Comparison of ENCODE assay signal across 17 mouse cellular contexts in genomic region chr11:86519751-86520150, GRCm38 (mm10).
"Had no signal": no experiment of that assay in that cellular context is flagged by ENCODE, and none has a peak within 500 bp of the region (broad histone marks: within the 10 kb centered on the region; RNA-seq: fewer than 3 reads in every experiment).

No protein-coding gene starts in this region.

- H3K27me3 ChIP-seq: neural tube, embryonic 12.5 days; neural tube, embryonic 13.5 days; neural tube, embryonic 15.5 days; stomach, embryonic 15.5 days had no signal

- H3K4me2 ChIP-seq: neural tube, embryonic 12.5 days; neural tube, embryonic 13.5 days; neural tube, embryonic 15.5 days; stomach, embryonic 15.5 days had no signal

- H3K4me1 ChIP-seq: neural tube, embryonic 12.5 days; neural tube, embryonic 13.5 days; neural tube, embryonic 15.5 days; stomach, embryonic 15.5 days had no signal

- H3K27ac ChIP-seq: neural tube, embryonic 12.5 days; neural tube, embryonic 13.5 days; neural tube, embryonic 15.5 days; stomach, embryonic 15.5 days; stomach, postnatal 0 days had no signal

- H3K9me3 ChIP-seq: neural tube, embryonic 12.5 days; neural tube, embryonic 13.5 days; neural tube, embryonic 15.5 days; stomach, embryonic 15.5 days had no signal

- H3K9ac ChIP-seq: neural tube, embryonic 12.5 days; neural tube, embryonic 13.5 days; neural tube, embryonic 15.5 days; stomach, embryonic 15.5 days had no signal

- DNase-seq: retina, postnatal 1 day; right cerebral cortex, adult 18-20 months; right cerebral cortex, postnatal 14 days; right cerebral cortex, postnatal 25 days; right cerebral cortex, postnatal 4 days; spleen, adult 18-20 months; thymus, adult 18-20 months; thymus, adult 2 months; thymus, postnatal 14 days; thymus, postnatal 25 days; thymus, postnatal 36 days; thymus, postnatal 4 days had no signal

- H3K4me3 ChIP-seq: neural tube, embryonic 12.5 days; neural tube, embryonic 13.5 days; neural tube, embryonic 15.5 days; stomach, embryonic 15.5 days had no signal
